Mouse (Mus musculus): ENCODE data around the gene Ghrhr. TPM values are rescaled to one million over a fixed set of nuclear protein-coding genes. Genes with fewer than 3 reads are reported as not detected.

Ghrhr gene
- polyA plus RNA-seq, 1 experiment from 2014 or later: 0.18 TPM

- H3K27ac ChIP-seq (ENCODE audit: low read depth): no peak overlapping the region
- no peak overlapping the region for H3K4me3 ChIP-seq (ENCODE audit: low read depth, low read length)
- no peaks in the 10 kb centered on the region for H3K9me3 ChIP-seq (ENCODE audit: control insufficient read depth, low read length)
- no peak overlapping the region for H3K4me2 ChIP-seq (ENCODE audit: low read length)
- H3K9ac ChIP-seq (ENCODE audit: low read length): no peak overlapping the region
- no peak for DNase-seq (ENCODE audit: low spot score)
- H3K36me3 ChIP-seq (ENCODE audit: control insufficient read depth, insufficient read depth, low read length): no peaks in the 10 kb centered on the region
- ATAC-seq (replicated peaks; ENCODE audit: low FRiP score, low TSS enrichment, low read depth): no peak
- peaks cover 27% of the 10 kb centered on the region for H3K4me1 ChIP-seq (replicated peaks; ENCODE audit: control insufficient read depth, insufficient read depth, low read length)
- no peaks in the 10 kb centered on the region for H3K27me3 ChIP-seq (replicated peaks; ENCODE audit: control insufficient read depth, insufficient read depth, low read length)
- 47% methylated on average over 6 of the region's 6 CpGs for WGBS
Measured at GRCm38 (mm10) chr6:55338077-55338476, 38.0 kb upstream of the Ghrhr start.

GRCm38 (mm10) chr6:55338934-55339825 is 36.9 kb upstream of the Ghrhr start:
- Histone ChIP-seq H3K27ac (ENCODE audit: low read depth) (no peak overlapping the region), H3K9me3 (ENCODE audit: control insufficient read depth, low read length) (no peaks in the 10 kb centered on the region), H3K4me3 (ENCODE audit: low read depth, low read length) (no peak overlapping the region), H3K27me3 (replicated peaks; ENCODE audit: control insufficient read depth, insufficient read depth, low read length) (no peaks in the 10 kb centered on the region), H3K36me3 (ENCODE audit: control insufficient read depth, insufficient read depth, low read length) (no peaks in the 10 kb centered on the region), H3K4me2 (ENCODE audit: low read length) (no peak overlapping the region), H3K9ac (ENCODE audit: low read length) (no peak overlapping the region), H3K4me1 (replicated peaks; ENCODE audit: control insufficient read depth, insufficient read depth, low read length) (peaks cover 27% of the 10 kb centered on the region)
- 72% methylated on average over 9 of the region's 9 CpGs for WGBS
- DNase-seq (ENCODE audit: low spot score) (no peak), ATAC-seq (replicated peaks; ENCODE audit: low FRiP score, low TSS enrichment, low read depth) (no peak)

GRCm38 (mm10) chr6:55341688-55342087 is 34.4 kb upstream of the Ghrhr start:
- Histone ChIP-seq H3K9me3 (ENCODE audit: control insufficient read depth, low read length) (no peaks in the 10 kb centered on the region), H3K4me2 (ENCODE audit: low read length) (no peak overlapping the region), H3K27me3 (replicated peaks; ENCODE audit: control insufficient read depth, insufficient read depth, low read length) (no peaks in the 10 kb centered on the region), H3K9ac (ENCODE audit: low read length) (no peak overlapping the region), H3K4me1 (replicated peaks; ENCODE audit: control insufficient read depth, insufficient read depth, low read length) (peaks cover 18% of the 10 kb centered on the region), H3K4me3 (ENCODE audit: low read depth, low read length) (no peak overlapping the region), H3K27ac (ENCODE audit: low read depth) (peak overlapping the region; percentile 55), H3K36me3 (ENCODE audit: control insufficient read depth, insufficient read depth, low read length) (no peaks in the 10 kb centered on the region)
- ATAC-seq (replicated peaks; ENCODE audit: low FRiP score, low TSS enrichment, low read depth) (peak; percentile 82), DNase-seq (ENCODE audit: low spot score) (peak; percentile 62)
- WGBS: 27% methylated on average over 5 of the region's 5 CpGs

GRCm38 (mm10) chr6:55342328-55342727 is 33.8 kb upstream of the Ghrhr start:
- Histone ChIP-seq H3K36me3 (ENCODE audit: control insufficient read depth, insufficient read depth, low read length) (no peaks in the 10 kb centered on the region), H3K9me3 (ENCODE audit: control insufficient read depth, low read length) (no peaks in the 10 kb centered on the region), H3K9ac (ENCODE audit: low read length) (no peak overlapping the region), H3K4me3 (ENCODE audit: low read depth, low read length) (no peak overlapping the region), H3K27ac (ENCODE audit: low read depth) (no peak overlapping the region), H3K4me1 (replicated peaks; ENCODE audit: control insufficient read depth, insufficient read depth, low read length) (peaks cover 18% of the 10 kb centered on the region), H3K4me2 (ENCODE audit: low read length) (no peak overlapping the region), H3K27me3 (replicated peaks; ENCODE audit: control insufficient read depth, insufficient read depth, low read length) (no peaks in the 10 kb centered on the region)
- ATAC-seq (replicated peaks; ENCODE audit: low FRiP score, low TSS enrichment, low read depth): no peak; the same call in 1 of the 2 replicates
- 63% methylated on average over 9 of the region's 9 CpGs for WGBS
- no peak for DNase-seq (ENCODE audit: low spot score)

- ATAC-seq (replicated peaks; ENCODE audit: low FRiP score, low TSS enrichment, low read depth): no peak
- WGBS: 89% methylated on average over 10 of the region's 10 CpGs
- no peaks in the 10 kb centered on the region for H3K27me3 ChIP-seq (replicated peaks; ENCODE audit: control insufficient read depth, insufficient read depth, low read length)
- no peak overlapping the region for H3K4me3 ChIP-seq (ENCODE audit: low read depth, low read length)
- no peak overlapping the region for H3K4me2 ChIP-seq (ENCODE audit: low read length)
- no peaks in the 10 kb centered on the region for H3K36me3 ChIP-seq (ENCODE audit: control insufficient read depth, insufficient read depth, low read length)
- H3K9me3 ChIP-seq (ENCODE audit: control insufficient read depth, low read length): no peaks in the 10 kb centered on the region
- peaks cover 18% of the 10 kb centered on the region for H3K4me1 ChIP-seq (replicated peaks; ENCODE audit: control insufficient read depth, insufficient read depth, low read length)
- H3K9ac ChIP-seq (ENCODE audit: low read length): no peak overlapping the region
- no peak for DNase-seq (ENCODE audit: low spot score)
- no peak overlapping the region for H3K27ac ChIP-seq (ENCODE audit: low read depth)
Measured at GRCm38 (mm10) chr6:55343446-55343845, 32.6 kb upstream of the Ghrhr start.

- H3K27ac ChIP-seq (ENCODE audit: low read depth): no peak overlapping the region
- no peak overlapping the region for H3K4me2 ChIP-seq (ENCODE audit: low read length)
- H3K9ac ChIP-seq (ENCODE audit: low read length): no peak overlapping the region
- no peak for DNase-seq (ENCODE audit: low spot score)
- no peaks in the 10 kb centered on the region for H3K36me3 ChIP-seq (ENCODE audit: control insufficient read depth, insufficient read depth, low read length)
- ATAC-seq (replicated peaks; ENCODE audit: low FRiP score, low TSS enrichment, low read depth): no peak
- H3K27me3 ChIP-seq (replicated peaks; ENCODE audit: control insufficient read depth, insufficient read depth, low read length): no peaks in the 10 kb centered on the region
- WGBS: 88% methylated on average over 9 of the region's 9 CpGs
- no peak overlapping the region for H3K4me3 ChIP-seq (ENCODE audit: low read depth, low read length)
- peaks cover 18% of the 10 kb centered on the region for H3K4me1 ChIP-seq (replicated peaks; ENCODE audit: control insufficient read depth, insufficient read depth, low read length)
- no peaks in the 10 kb centered on the region; the same call in 1 of the 2 replicates for H3K9me3 ChIP-seq (ENCODE audit: control insufficient read depth, low read length)
Measured at GRCm38 (mm10) chr6:55344291-55345016, 31.6 kb upstream of the Ghrhr start.

- no peak overlapping the region for H3K4me3 ChIP-seq (ENCODE audit: low read depth, low read length)
- H3K4me2 ChIP-seq (ENCODE audit: low read length): no peak overlapping the region
- no peaks in the 10 kb centered on the region for H3K27me3 ChIP-seq (replicated peaks; ENCODE audit: control insufficient read depth, insufficient read depth, low read length)
- no peak overlapping the region for H3K27ac ChIP-seq (ENCODE audit: low read depth)
- H3K9me3 ChIP-seq (ENCODE audit: control insufficient read depth, low read length): peaks cover 6% of the 10 kb centered on the region; the same call in 1 of the 2 replicates
- H3K4me1 ChIP-seq (replicated peaks; ENCODE audit: control insufficient read depth, insufficient read depth, low read length): peaks cover 18% of the 10 kb centered on the region
- no peaks in the 10 kb centered on the region for H3K36me3 ChIP-seq (ENCODE audit: control insufficient read depth, insufficient read depth, low read length)
- H3K9ac ChIP-seq (ENCODE audit: low read length): no peak overlapping the region
- WGBS: 87% methylated on average over 10 of the region's 10 CpGs
- DNase-seq (ENCODE audit: low spot score): no peak
- ATAC-seq (replicated peaks; ENCODE audit: low FRiP score, low TSS enrichment, low read depth): no peak
Measured at GRCm38 (mm10) chr6:55345264-55345663, 30.8 kb upstream of the Ghrhr start.

GRCm38 (mm10) chr6:55346491-55346890 is 29.6 kb upstream of the Ghrhr start:
- Histone ChIP-seq H3K4me1 (replicated peaks; ENCODE audit: control insufficient read depth, insufficient read depth, low read length) (peaks cover 8% of the 10 kb centered on the region), H3K4me2 (ENCODE audit: low read length) (no peak overlapping the region), H3K4me3 (ENCODE audit: low read depth, low read length) (no peak overlapping the region), H3K36me3 (ENCODE audit: control insufficient read depth, insufficient read depth, low read length) (no peaks in the 10 kb centered on the region), H3K27ac (ENCODE audit: low read depth) (no peak overlapping the region), H3K27me3 (replicated peaks; ENCODE audit: control insufficient read depth, insufficient read depth, low read length) (no peaks in the 10 kb centered on the region), H3K9ac (ENCODE audit: low read length) (no peak overlapping the region), H3K9me3 (ENCODE audit: control insufficient read depth, low read length) (peaks cover 6% of the 10 kb centered on the region; the same call in 1 of the 2 replicates)
- ATAC-seq (replicated peaks; ENCODE audit: low FRiP score, low TSS enrichment, low read depth): no peak
- DNase-seq (ENCODE audit: low spot score): no peak
- 89% methylated on average over 7 of the region's 7 CpGs for whole genome bisulfite sequencing
